Mouse (Mus musculus) heart, postnatal 10 days (tissue): ENCODE results near the gene Dnajc28. TPM values are rescaled to one million over a fixed set of nuclear protein-coding genes. Genes with fewer than 3 reads are reported as not detected.
A peak's percentile ranks its signal among the peaks of the same experiment; 100 is the strongest.

Experiments used
- DNase-seq, 2 experiments: peaks; one replicate each; pipeline ENCODE4 v3.0.0; 2021
- intact Hi-C: fragments of 180-260 bp; cut with DNase I; formaldehyde crosslinking; loops from one replicate; pipeline ENCODE4 v1.15.1; 2025
- total RNA-seq, 2 experiments: library from RNA; stranded (reverse); gene quantifications; 2 replicates each; pipeline ENCODE4 v1.2.3; 2021

Gene Dnajc28
- total RNA-seq, 2 experiments from 2014 or later = 9.5 to 11.7 TPM

GRCm38 (mm10) chr16:91633641-91634040 lies 14.8 kb upstream of the Dnajc28 start:
- intact Hi-C loops = loop anchor here (5.0 kb wide), 1 partner anchor 121 kb away; no protein-coding TSS in a partner anchor
- no peak for DNase-seq

DNA sequence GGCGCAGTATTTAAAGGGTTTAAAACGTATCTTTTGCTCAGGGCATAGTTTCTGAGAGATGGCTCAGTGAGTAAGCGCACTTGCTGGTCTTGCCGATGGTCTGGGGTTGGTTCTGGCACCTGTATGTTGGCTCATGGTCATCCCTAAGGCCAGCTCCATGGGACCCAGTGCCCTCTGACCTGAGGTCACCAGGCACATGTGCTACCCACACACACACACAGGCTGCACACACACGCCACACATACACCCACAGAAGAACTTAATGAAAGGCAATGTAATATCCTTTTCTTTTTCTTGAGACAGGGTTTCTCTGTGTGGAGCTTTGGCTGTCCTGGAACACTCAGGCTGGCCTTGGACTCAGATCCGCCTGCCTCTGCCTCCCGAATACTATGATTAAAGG lies 14.1 kb upstream of the Dnajc28 start:
- no peak for DNase-seq
- intact Hi-C loops = loop anchor here (5.0 kb wide), 1 partner anchor 121 kb away; no protein-coding TSS in a partner anchor

GRCm38 (mm10) chr16:91632439-91632838 lies 13.6 kb upstream of the Dnajc28 start:
- no peak for DNase-seq
- intact Hi-C loops = loop anchor here (5.0 kb wide), 1 partner anchor 120 kb away; no protein-coding TSS in a partner anchor

- intact Hi-C loops = loop anchor here (5.0 kb wide), 1 partner anchor 118 kb away; no protein-coding TSS in a partner anchor
Observed at GRCm38 (mm10) chr16:91630584-91630983, 11.8 kb upstream of the Dnajc28 start.

DNA sequence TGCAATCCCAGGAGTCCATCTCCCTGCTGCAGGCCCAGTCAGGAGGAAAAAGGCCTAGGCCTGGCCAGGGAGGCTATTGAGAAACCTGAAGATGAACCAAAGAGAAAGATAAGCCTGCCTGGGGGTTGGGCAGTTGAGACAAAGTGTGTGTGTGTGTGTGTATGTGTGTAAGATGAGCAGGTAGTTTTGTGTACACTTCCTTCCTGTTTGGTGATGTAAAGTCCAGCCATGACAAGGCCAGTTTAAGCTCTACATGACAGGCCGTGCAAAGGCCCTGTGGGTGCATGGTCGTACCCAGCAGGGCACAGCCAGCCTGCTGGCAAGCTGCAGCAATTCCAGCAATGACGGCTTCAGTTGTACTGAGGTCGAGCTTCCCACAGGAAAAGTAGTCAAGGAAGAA lies 10.9 kb upstream of the Dnajc28 start:
- no peak for DNase-seq
- intact Hi-C loops = loop anchor here (5.0 kb wide), 1 partner anchor 117 kb away; no protein-coding TSS in a partner anchor

More at GRCm38 (mm10) chr16:91630584-91630983, 11.8 kb upstream of the Dnajc28 start:
- no peak for DNase-seq

GRCm38 (mm10) chr16:91628673-91629072 lies 9.8 kb upstream of the Dnajc28 start:
- DNase-seq = no peak
- intact Hi-C loops = no loop called here

- DNase-seq = no peak
- intact Hi-C loops = no loop called here
Observed at GRCm38 (mm10) chr16:91627831-91628230, 9.0 kb upstream of the Dnajc28 start.

GRCm38 (mm10) chr16:91623074-91623473 lies 4.2 kb upstream of the Dnajc28 start:
- intact Hi-C loops = no loop called here

DNA sequence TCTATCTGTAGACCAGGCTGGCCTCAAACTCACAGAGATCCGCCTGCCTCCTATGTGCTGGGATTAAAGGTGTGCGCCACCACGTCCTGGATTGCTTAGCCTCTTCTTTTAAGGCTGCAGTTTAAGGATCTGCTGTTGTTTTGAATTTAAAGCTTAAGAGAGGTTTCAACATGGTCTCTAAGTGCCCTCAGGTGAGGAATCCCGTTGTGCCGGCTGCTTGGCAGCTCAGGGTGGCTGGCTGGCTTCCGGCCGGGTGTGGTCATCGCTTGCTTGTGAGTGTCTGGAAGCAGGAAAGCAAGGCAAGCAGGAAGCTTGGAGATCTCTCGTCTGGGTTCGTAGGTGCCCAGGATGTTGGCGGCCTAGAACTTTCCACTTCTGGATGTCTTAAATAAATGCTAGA lies 2.2 kb upstream of the Dnajc28 start:
- intact Hi-C loops = no loop called here
- no peak for DNase-seq

More at GRCm38 (mm10) chr16:91623074-91623473, 4.2 kb upstream of the Dnajc28 start:
- DNase-seq = no peak

DNA sequence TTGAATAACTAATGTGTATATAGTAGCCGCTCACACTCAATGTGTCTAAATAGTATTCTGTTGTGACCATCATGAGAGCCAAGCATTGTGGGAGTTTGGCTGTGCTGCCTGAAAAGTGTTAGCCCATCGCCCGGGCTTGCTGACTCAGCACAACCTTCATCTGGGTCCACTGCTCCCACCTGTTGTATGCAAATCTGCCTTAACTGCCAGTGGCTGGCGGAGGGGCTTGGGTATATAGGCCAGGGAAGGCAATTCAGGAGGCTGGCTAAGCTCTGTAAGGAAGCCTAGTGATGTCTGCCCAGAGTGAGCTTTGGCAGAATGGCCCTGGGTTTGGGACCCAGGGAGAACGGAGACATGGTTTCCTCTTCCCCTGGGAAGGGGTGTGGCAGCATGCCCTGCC lies 1.4 kb upstream of the Dnajc28 start:
- DNase-seq = no peak
- intact Hi-C loops = no loop called here

DNA sequence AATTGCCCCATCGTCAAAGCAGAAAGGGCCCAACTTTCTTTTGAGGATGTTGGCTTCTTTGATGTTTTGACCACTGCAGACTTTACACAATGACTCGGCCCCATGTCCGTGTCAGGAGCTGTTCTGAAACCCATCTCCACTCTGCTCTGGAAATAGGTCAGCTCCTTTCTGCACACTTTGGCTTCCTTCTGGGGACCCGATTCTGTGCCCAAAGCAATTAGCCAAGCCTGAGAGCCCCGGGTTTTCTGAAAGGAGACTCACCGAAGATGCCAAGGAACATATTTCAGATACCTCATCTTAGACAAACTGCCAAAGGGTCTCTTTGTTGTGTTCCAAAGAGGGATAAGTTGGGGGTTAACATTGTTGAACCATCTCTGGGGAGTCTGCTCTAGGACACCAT lies 4.3 kb downstream of the Dnajc28 start:
- intact Hi-C loops = no loop called here
- no peak for DNase-seq

GRCm38 (mm10) chr16:91612525-91612924 lies 6.3 kb downstream of the Dnajc28 start:
- DNase-seq = no peak
- intact Hi-C loops = no loop called here

DNA sequence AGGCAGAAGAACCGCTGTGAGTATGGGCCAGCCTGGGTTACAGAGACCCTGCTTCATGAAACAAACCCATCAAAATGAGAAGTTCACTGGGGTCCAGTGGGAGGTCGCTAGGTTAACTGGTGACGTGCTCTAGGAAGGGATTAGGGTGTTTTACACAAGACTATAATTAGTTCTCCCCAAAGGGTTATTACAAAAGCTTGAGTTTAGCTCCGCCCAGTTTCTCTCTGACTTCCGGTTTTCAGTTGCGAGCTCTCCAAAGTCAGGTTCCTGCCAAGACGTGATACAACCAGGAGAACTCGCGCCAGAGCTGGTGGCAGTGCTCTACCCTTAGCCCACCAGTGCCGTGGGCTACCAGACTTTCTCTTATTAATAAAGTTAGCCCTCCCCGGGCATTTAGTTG lies 7.6 kb downstream of the Dnajc28 start:
- DNase-seq = peak; percentile 24 to 36
- intact Hi-C loops = no loop called here

DNA sequence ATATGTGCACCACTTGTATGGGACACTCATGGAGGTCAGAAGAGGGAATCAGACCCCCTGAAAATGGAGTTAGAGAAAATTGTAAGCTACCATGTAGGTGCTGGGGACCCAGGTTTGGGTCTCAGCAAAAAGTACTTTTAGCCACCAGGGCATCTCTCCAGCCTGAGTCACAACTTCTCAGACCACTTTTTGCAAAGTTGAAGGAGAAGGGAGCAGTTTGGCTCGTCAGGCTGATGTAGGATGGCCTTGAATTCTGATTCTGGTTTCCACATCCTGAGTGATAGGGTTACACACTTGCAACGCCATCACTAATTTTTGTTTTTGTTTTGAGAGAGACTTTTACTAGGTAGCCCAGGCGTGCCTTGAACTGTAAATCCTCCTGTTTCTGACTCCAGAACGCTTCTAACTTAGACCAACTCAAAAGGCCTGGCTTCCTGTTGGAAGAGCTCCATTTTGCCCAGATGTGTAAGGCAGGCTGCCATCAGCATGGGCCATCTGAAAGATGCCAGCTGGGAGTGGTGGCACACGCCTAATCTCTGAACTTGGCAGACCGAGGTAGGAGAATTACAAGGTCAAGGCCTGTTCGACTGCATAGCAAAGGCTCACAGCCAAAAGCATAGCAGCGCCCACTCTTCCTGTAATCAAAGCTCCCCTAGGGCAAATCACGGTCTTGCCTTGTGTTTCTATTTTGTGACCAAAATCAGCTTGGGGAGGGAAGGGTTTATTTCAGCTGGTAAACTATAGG lies 9.2 kb downstream of the Dnajc28 start:
- DNase-seq = peak; percentile 80 to 81
- intact Hi-C loops = no loop called here

GRCm38 (mm10) chr16:91606958-91607357 lies 11.9 kb downstream of the Dnajc28 start:
- intact Hi-C loops = no loop called here
- no peak for DNase-seq

DNA sequence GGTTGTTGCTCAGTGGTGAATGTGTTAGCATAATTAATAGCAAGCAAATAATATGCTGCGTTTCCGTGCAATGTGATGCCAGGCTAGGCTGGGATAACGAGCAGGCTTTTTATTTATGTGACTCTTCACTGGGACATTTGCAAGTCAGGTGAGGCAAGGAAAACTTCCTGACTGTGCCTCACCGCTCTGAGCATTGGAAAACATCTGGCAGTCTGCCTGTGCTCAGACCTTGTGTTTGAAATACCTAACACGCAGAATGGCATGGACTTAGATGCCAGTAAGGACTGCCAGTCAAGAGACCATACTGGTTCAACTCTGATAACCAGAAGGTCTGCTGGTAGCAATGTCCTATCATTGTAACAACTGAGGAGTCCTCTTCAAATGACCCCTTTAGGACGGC lies 13.7 kb downstream of the Dnajc28 start:
- intact Hi-C loops = no loop called here
- DNase-seq = peak; percentile 57 to 67

DNA sequence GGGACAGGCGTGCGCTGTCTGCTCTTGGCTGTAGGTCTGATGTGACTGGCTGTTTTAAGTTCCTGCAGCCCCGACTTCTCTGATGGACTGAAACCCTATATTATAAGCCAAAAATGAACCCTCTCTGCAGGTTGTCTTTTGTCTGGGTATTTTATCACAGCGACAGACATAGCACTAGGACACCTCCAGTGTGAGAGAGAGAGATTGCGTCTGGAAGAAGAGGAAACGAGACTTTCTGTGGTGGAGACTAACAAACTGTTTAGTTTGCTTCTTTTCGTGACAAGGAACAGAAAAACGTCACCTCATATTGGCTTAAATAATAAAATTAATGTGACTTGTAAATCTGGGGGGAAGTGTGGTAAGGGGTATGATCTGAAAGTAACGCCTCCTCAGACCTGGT lies 17.1 kb downstream of the Dnajc28 start:
- intact Hi-C loops = no loop called here
- DNase-seq = no peak

DNA sequence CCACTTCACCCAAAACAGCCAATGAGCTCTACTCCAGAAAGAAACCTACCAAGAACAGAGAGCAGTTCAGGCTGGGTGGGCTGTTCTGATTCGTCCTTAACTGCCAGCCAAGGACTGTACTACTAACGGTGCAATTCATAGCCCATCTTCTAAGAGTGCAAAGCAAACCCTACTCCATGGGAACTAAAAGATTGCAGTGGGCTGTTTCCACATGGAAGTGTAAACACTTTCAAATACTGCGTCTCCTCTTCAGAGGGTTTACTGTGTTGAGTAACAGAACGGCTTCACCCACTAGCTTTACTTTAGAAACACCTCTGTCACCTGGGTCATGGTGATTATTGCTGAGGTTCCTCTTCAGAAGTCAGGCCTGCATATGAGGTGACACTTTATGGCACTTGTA lies 17.7 kb downstream of the Dnajc28 start:
- no peak for DNase-seq
- intact Hi-C loops = no loop called here

GRCm38 (mm10) chr16:91599242-91599641 lies 19.6 kb downstream of the Dnajc28 start:
- intact Hi-C loops = loop anchor here (5.0 kb wide), 1 partner anchor 48 kb away; the partner anchor contains the start of genes Gart and Son
- DNase-seq = no peak

DNA sequence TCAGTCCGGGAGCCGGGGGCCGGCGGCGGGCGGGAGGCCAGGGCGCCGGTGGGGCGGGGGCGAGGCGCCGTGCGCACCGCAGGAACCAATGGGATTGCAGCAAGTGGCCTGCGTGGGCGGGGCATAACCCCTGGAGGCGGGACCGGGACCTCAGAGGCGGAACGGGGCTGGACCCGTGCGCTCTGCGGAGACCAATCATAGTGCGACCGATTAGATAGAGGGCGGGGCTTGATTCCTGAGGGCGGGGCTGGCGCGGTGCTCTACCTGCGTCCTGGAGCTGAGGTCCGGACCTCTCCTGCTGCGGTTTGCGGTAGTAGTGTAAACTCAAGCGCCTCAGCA lies 21.2 kb downstream of the Dnajc28 start, which contains the start of gene Tmem50b:
Gene Tmem50b, minus strand, starts transcription at position 129 of the 339 bp plus-strand sequence.
- intact Hi-C loops = loop anchor here (5.0 kb wide), 1 partner anchor 50 kb away; the partner anchor contains the start of genes Gart and Son

GRCm38 (mm10) chr16:91596779-91597671 lies 21.8 kb downstream of the Dnajc28 start:
- intact Hi-C loops = loop anchor here (5.0 kb wide), 1 partner anchor 50 kb away; the partner anchor contains the start of genes Gart and Son
- DNase-seq = no peak

More for the DNA sequence above, 21.2 kb downstream of the Dnajc28 start, which contains the start of gene Tmem50b:
- DNase-seq = peak; percentile 99
